Mouse (Mus musculus): ENCODE measurements at regions not wholly inside any gene's neighbourhood (a gene's known extent, or its start where the extent isn't known, plus 50 kb on each side); places are given as distances from the start of the nearest gene placed in this dataset.

- no peak for DNase-seq (ENCODE audit: low read depth, low spot score)
Measured at GRCm38 (mm10) chr1:43367151-43367895, 77.1 kb upstream of the Nck2 start.

GRCm38 (mm10) chr1:43371863-43372262 lies 72.5 kb upstream of the Nck2 start:
- no peak for DNase-seq (ENCODE audit: low read depth, low spot score)

DNA sequence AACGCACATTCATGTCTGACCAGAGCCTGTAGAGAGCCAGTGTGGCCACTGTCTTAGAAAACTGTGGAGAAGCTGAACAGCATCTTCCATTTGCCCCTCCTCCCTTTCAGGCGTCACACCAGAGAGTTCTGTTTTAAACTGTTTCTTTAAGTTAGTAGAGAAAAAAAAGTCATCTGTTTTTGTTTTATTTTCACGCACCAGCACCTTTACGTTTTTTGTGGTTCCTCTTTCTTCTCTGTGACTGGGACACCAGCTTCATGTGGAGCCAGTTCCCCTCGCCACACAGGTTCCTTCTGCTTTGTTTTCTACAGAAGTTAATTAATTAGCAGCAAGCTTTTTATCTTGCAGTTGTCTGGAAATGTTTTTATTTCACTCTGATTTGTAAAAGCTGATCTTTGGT lies 69.4 kb upstream of the Nck2 start:
- DNase-seq (ENCODE audit: low read depth, low spot score), result no peak

DNA sequence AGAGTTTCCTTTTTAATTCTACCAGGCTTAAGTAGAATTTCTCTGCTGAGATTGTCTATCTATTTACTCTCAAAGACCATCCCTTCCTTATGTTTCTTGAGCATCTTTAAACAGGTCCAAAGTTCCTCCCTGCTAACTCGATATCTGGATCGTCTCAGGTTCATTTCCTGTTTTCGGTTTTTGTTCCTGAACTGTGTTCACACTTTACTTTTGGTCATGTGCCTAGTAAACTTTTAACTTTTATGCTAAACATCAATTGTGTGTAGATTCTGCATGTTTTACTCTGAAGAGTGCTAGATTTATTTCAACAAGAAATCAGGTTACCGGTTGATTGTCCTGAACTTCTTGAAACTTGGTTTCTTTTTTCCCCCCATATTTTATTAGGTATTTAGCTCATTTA lies 68.5 kb upstream of the Nck2 start:
- no peak for DNase-seq (ENCODE audit: low read depth, low spot score)

GRCm38 (mm10) chr1:43377491-43378263 lies 66.7 kb upstream of the Nck2 start:
- DNase-seq (ENCODE audit: low read depth, low spot score), result no peak

GRCm38 (mm10) chr1:43385008-43385407 lies 59.4 kb upstream of the Nck2 start:
- no peak for DNase-seq (ENCODE audit: low read depth, low spot score)

DNA sequence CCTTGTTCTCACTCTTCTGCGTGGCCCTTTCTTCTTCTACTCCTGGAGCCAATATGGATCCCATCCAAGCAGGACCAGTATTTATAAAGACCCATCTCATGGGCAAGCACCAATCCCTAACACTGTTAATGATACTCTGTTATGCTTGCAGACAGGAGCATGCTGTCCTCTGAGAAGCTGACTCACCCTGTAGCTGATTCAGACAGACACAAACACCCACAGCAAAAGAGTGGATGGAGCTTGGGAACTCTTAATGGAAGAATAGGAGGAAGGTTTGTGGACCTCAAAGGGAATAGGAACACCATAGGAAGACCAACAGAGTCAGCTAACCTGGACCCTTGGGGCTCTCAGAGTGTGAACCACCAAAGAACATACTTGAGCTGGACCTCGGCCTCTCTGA lies 50.3 kb upstream of the Nck2 start:
- DNase-seq (ENCODE audit: low read depth, low spot score), result no peak
